Mouse (Mus musculus): ENCODE measurements around the gene H2afv.
A peak's percentile ranks its signal among the peaks of the same experiment; 100 is the strongest.
"Not testable (repeated sequence)": the region's sequence is repeated elsewhere in the genome, so short reads cannot be mapped to it uniquely, and the experiment has no call there.

The H2afv gene

GRCm38 (mm10) chr11:6415551-6416404 lies 28.5 kb downstream of the H2afv start:
- DNase-seq (ENCODE audit: low read depth, low spot score), result peak; percentile 98
- H3K27me3 ChIP-seq (ENCODE audit: control insufficient read depth, insufficient read depth, low read length, poor library complexity, severe bottlenecking), result no peaks in the 10 kb centered on the region
- H3K36me3 ChIP-seq (ENCODE audit: control insufficient read depth, insufficient read depth, low read length, poor library complexity, severe bottlenecking), result peaks cover 13% of the 10 kb centered on the region; the same call in 1 of the 2 replicates

GRCm38 (mm10) chr11:6414751-6415550 lies 29.3 kb downstream of the H2afv start, which contains the start of gene Ppia:
TSS of gene Ppia (plus strand) at chr11:6415443.
- no peaks in the 10 kb centered on the region for H3K27me3 ChIP-seq (ENCODE audit: control insufficient read depth, insufficient read depth, low read length, poor library complexity, severe bottlenecking)
- peaks cover 9% of the 10 kb centered on the region; the same call in 1 of the 2 replicates for H3K36me3 ChIP-seq (ENCODE audit: control insufficient read depth, insufficient read depth, low read length, poor library complexity, severe bottlenecking)
- DNase-seq (ENCODE audit: low read depth, low spot score), result no peak

- no peak for DNase-seq (ENCODE audit: low read depth, low spot score)
- H3K36me3 ChIP-seq (ENCODE audit: control insufficient read depth, insufficient read depth, low read length, poor library complexity, severe bottlenecking), result no peaks in the 10 kb centered on the region
These were observed 31.0 kb downstream of the H2afv start for GRCm38 (mm10) chr11:6413264-6413663.

GRCm38 (mm10) chr11:6411684-6412083 lies 32.6 kb downstream of the H2afv start:
- Histone ChIP-seq H3K36me3 (ENCODE audit: control insufficient read depth, insufficient read depth, low read length, poor library complexity, severe bottlenecking) (no peaks in the 10 kb centered on the region), H3K27me3 (ENCODE audit: control insufficient read depth, insufficient read depth, low read length, poor library complexity, severe bottlenecking) (no peaks in the 10 kb centered on the region)
- peak; percentile 73 for DNase-seq (ENCODE audit: low read depth, low spot score)

More at GRCm38 (mm10) chr11:6413264-6413663, 31.0 kb downstream of the H2afv start:
- H3K27me3 ChIP-seq (ENCODE audit: control insufficient read depth, insufficient read depth, low read length, poor library complexity, severe bottlenecking), result no peaks in the 10 kb centered on the region

- H3K36me3 ChIP-seq (ENCODE audit: control insufficient read depth, insufficient read depth, low read length, poor library complexity, severe bottlenecking); H3K27me3 ChIP-seq (ENCODE audit: control insufficient read depth, insufficient read depth, low read length, poor library complexity, severe bottlenecking); DNase-seq (ENCODE audit: low read depth, low spot score): not testable (repeated sequence)
These were observed 33.5 kb downstream of the H2afv start for GRCm38 (mm10) chr11:6410755-6411154.

GRCm38 (mm10) chr11:6410050-6410602 lies 34.1 kb downstream of the H2afv start:
- no peak for DNase-seq (ENCODE audit: low read depth, low spot score)
- H3K36me3 ChIP-seq (ENCODE audit: control insufficient read depth, insufficient read depth, low read length, poor library complexity, severe bottlenecking), result peaks cover 4% of the 10 kb centered on the region; the same call in 1 of the 2 replicates
- no peaks in the 10 kb centered on the region for H3K27me3 ChIP-seq (ENCODE audit: control insufficient read depth, insufficient read depth, low read length, poor library complexity, severe bottlenecking)

- DNase-seq (ENCODE audit: low read depth, low spot score), result no peak
- Histone ChIP-seq H3K27me3 (ENCODE audit: control insufficient read depth, insufficient read depth, low read length, poor library complexity, severe bottlenecking) (no peaks in the 10 kb centered on the region), H3K36me3 (ENCODE audit: control insufficient read depth, insufficient read depth, low read length, poor library complexity, severe bottlenecking) (peaks cover 15% of the 10 kb centered on the region)
These were observed 37.1 kb downstream of the H2afv start for GRCm38 (mm10) chr11:6407162-6407621.

GRCm38 (mm10) chr11:6406251-6407161 lies 37.7 kb downstream of the H2afv start:
- DNase-seq (ENCODE audit: low read depth, low spot score), result no peak
- Histone ChIP-seq H3K36me3 (ENCODE audit: control insufficient read depth, insufficient read depth, low read length, poor library complexity, severe bottlenecking) (peaks cover 18% of the 10 kb centered on the region), H3K27me3 (ENCODE audit: control insufficient read depth, insufficient read depth, low read length, poor library complexity, severe bottlenecking) (no peaks in the 10 kb centered on the region)

GRCm38 (mm10) chr11:6405591-6406081 lies 38.6 kb downstream of the H2afv start:
- H3K36me3 ChIP-seq (ENCODE audit: control insufficient read depth, insufficient read depth, low read length, poor library complexity, severe bottlenecking), result peaks cover 21% of the 10 kb centered on the region
- H3K27me3 ChIP-seq (ENCODE audit: control insufficient read depth, insufficient read depth, low read length, poor library complexity, severe bottlenecking), result no peaks in the 10 kb centered on the region
- no peak for DNase-seq (ENCODE audit: low read depth, low spot score)

GRCm38 (mm10) chr11:6404699-6405566 lies 39.3 kb downstream of the H2afv start:
- DNase-seq (ENCODE audit: low read depth, low spot score), result no peak
- Histone ChIP-seq H3K27me3 (ENCODE audit: control insufficient read depth, insufficient read depth, low read length, poor library complexity, severe bottlenecking) (no peaks in the 10 kb centered on the region), H3K36me3 (ENCODE audit: control insufficient read depth, insufficient read depth, low read length, poor library complexity, severe bottlenecking) (peaks cover 23% of the 10 kb centered on the region)

GRCm38 (mm10) chr11:6403830-6404405 lies 40.3 kb downstream of the H2afv start:
- peaks cover 25% of the 10 kb centered on the region for H3K36me3 ChIP-seq (ENCODE audit: control insufficient read depth, insufficient read depth, low read length, poor library complexity, severe bottlenecking)
- no peaks in the 10 kb centered on the region for H3K27me3 ChIP-seq (ENCODE audit: control insufficient read depth, insufficient read depth, low read length, poor library complexity, severe bottlenecking)
- DNase-seq (ENCODE audit: low read depth, low spot score), result no peak

- DNase-seq (ENCODE audit: low read depth, low spot score), result peak; percentile 88
- Histone ChIP-seq H3K27me3 (ENCODE audit: control insufficient read depth, insufficient read depth, low read length, poor library complexity, severe bottlenecking) (no peaks in the 10 kb centered on the region), H3K36me3 (ENCODE audit: control insufficient read depth, insufficient read depth, low read length, poor library complexity, severe bottlenecking) (peaks cover 25% of the 10 kb centered on the region)
These were observed 41.4 kb downstream of the H2afv start for GRCm38 (mm10) chr11:6402515-6403510.

All from splenic B cell, adult 2 months (primary cell).